10 mouse cellular contexts compared by ENCODE assay signal in genomic region chr6:113934692-113935091, GRCm38 (mm10).
A peak's percentile ranks its signal among the peaks of the same experiment; 100 is the strongest.
DNase-seq lines count a peak whose midpoint lies in the region; ATAC-seq lines count a peak whose summit lies in the region.
"Had no signal": no experiment of that assay in that cellular context is flagged by ENCODE, and none has a peak within 500 bp of the region (broad histone marks: within the 10 kb centered on the region; RNA-seq: fewer than 3 reads in every experiment).

No protein-coding gene starts in this region.

- H3K9ac ChIP-seq in heart, embryonic 11.5 days (ENCODE audit: low read depth, low read length) = no peak overlapping the region

- DNase-seq in heart, postnatal 4 days = peak; percentile 7
- DNase-seq in frontal cortex, postnatal 10 days (ENCODE audit: low spot score in 2 of 2) = peak; percentile 66 to 83
- DNase-seq in left cerebral cortex, adult 8-10 months (ENCODE audit: low spot score in 2 of 2) = peak; percentile 76 to 98
- peak; percentile 96 for DNase-seq in right cerebral cortex, adult 2 months (ENCODE audit: low spot score in 2 of 2)
- DNase-seq in thymus, postnatal 25 days = no peak
- DNase-seq in kidney, adult 18-20 months = no peak
- DNase-seq in urinary bladder, postnatal 25 days (ENCODE audit: low spot score) = no peak

- H3K9me3 ChIP-seq in heart, embryonic 11.5 days (replicated peaks; ENCODE audit: control insufficient read depth, low read length) = no peaks in the 10 kb centered on the region

- no peaks in the 10 kb centered on the region for H3K4me1 ChIP-seq in heart, embryonic 11.5 days (ENCODE audit: control insufficient read depth, insufficient read depth, low read length)

- H3K27ac ChIP-seq in heart, embryonic 11.5 days (ENCODE audit: low read depth, low read length) = no peak overlapping the region
- H3K27ac ChIP-seq: kidney, postnatal 0 days; macrophage had no signal

- H3K36me3 ChIP-seq in heart, embryonic 11.5 days (ENCODE audit: control insufficient read depth, insufficient read depth, low read length) = no peaks in the 10 kb centered on the region

- H3K4me3 ChIP-seq in heart, embryonic 11.5 days (ENCODE audit: low read depth, low read length) = no peak overlapping the region

- H3K27me3 ChIP-seq in heart, embryonic 11.5 days (ENCODE audit: control insufficient read depth, insufficient read depth, low read length) = no peaks in the 10 kb centered on the region

- WGBS in heart, embryonic 11.5 days (ENCODE audit: insufficient replicate concordance) = 74% methylated on average over 8 of the region's 8 CpGs

- no peak overlapping the region for H3K4me2 ChIP-seq in heart, embryonic 11.5 days

- ATAC-seq in heart, embryonic 11.5 days (replicated peaks; ENCODE audit: insufficient number of reproducible peaks, low FRiP score, low TSS enrichment) = no peak

Comparison
In these comparisons a context has a peak if more than half of its experiments do, and no peak if none do; other contexts are left out.
1. DNase-seq: peak in heart, postnatal 4 days (single experiment), frontal cortex, postnatal 10 days (2 of 2), left cerebral cortex, adult 8-10 months (2 of 2) and right cerebral cortex, adult 2 months (2 of 2); none in thymus, postnatal 25 days (single experiment), kidney, adult 18-20 months (single experiment) and urinary bladder, postnatal 25 days (single experiment).